Mouse (Mus musculus): ENCODE results near the gene Pagr1a.

The Pagr1a gene

GRCm38 (mm10) chr7:127008239-127009019 is 8.7 kb downstream of the Pagr1a start:
- in situ Hi-C loops (cut with MboI; ENCODE audit: low pct_unique_long_range_greater_than_20kb in 1 of 2, low sequenced_read_pairs in 2 of 2, unreplicated experiment in 1 of 2) = no loop called here

GRCm38 (mm10) chr7:127007313-127008024 is 9.7 kb downstream of the Pagr1a start:
- in situ Hi-C loops (cut with MboI; ENCODE audit: low pct_unique_long_range_greater_than_20kb in 1 of 2, low sequenced_read_pairs in 2 of 2, unreplicated experiment in 1 of 2) = no loop called here

- in situ Hi-C loops (cut with MboI; ENCODE audit: low pct_unique_long_range_greater_than_20kb in 1 of 2, low sequenced_read_pairs in 2 of 2, unreplicated experiment in 1 of 2) = no loop called here
These were observed 12.9 kb downstream of the Pagr1a start for GRCm38 (mm10) chr7:127004122-127004875.

- in situ Hi-C loops (cut with MboI; ENCODE audit: low pct_unique_long_range_greater_than_20kb in 1 of 2, low sequenced_read_pairs in 2 of 2, unreplicated experiment in 1 of 2) = no loop called here
These were observed 13.5 kb downstream of the Pagr1a start for GRCm38 (mm10) chr7:127003620-127004019.

- in situ Hi-C loops (cut with MboI; ENCODE audit: low pct_unique_long_range_greater_than_20kb in 1 of 2, low sequenced_read_pairs in 2 of 2, unreplicated experiment in 1 of 2) = no loop called here
These were observed 17.6 kb downstream of the Pagr1a start for GRCm38 (mm10) chr7:126999568-126999967.

- in situ Hi-C loops (cut with MboI; ENCODE audit: low pct_unique_long_range_greater_than_20kb in 1 of 2, low sequenced_read_pairs in 2 of 2, unreplicated experiment in 1 of 2) = no loop called here
These were observed 20.7 kb downstream of the Pagr1a start for GRCm38 (mm10) chr7:126996449-126996848.

- in situ Hi-C loops (cut with MboI; ENCODE audit: low pct_unique_long_range_greater_than_20kb in 1 of 2, low sequenced_read_pairs in 2 of 2, unreplicated experiment in 1 of 2) = no loop called here
These were observed 28.3 kb downstream of the Pagr1a start for GRCm38 (mm10) chr7:126988816-126989215.

GRCm38 (mm10) chr7:126986319-126986718 is 30.8 kb downstream of the Pagr1a start:
- in situ Hi-C loops (cut with MboI; ENCODE audit: low pct_unique_long_range_greater_than_20kb in 1 of 2, low sequenced_read_pairs in 2 of 2, unreplicated experiment in 1 of 2) = no loop called here

GRCm38 (mm10) chr7:126984667-126985444 is 32.3 kb downstream of the Pagr1a start:
- in situ Hi-C loops (cut with MboI; ENCODE audit: low pct_unique_long_range_greater_than_20kb in 1 of 2, low sequenced_read_pairs in 2 of 2, unreplicated experiment in 1 of 2) = no loop called here

GRCm38 (mm10) chr7:126983113-126983512 is 34.0 kb downstream of the Pagr1a start:
- in situ Hi-C loops (cut with MboI; ENCODE audit: low pct_unique_long_range_greater_than_20kb in 1 of 2, low sequenced_read_pairs in 2 of 2, unreplicated experiment in 1 of 2) = no loop called here

- in situ Hi-C loops (cut with MboI; ENCODE audit: low pct_unique_long_range_greater_than_20kb in 1 of 2, low sequenced_read_pairs in 2 of 2, unreplicated experiment in 1 of 2) = no loop called here
These were observed 35.1 kb downstream of the Pagr1a start for GRCm38 (mm10) chr7:126982054-126982453.

GRCm38 (mm10) chr7:126981601-126982000 is 35.6 kb downstream of the Pagr1a start:
- in situ Hi-C loops (cut with MboI; ENCODE audit: low pct_unique_long_range_greater_than_20kb in 1 of 2, low sequenced_read_pairs in 2 of 2, unreplicated experiment in 1 of 2) = no loop called here

- in situ Hi-C loops (cut with MboI; ENCODE audit: low pct_unique_long_range_greater_than_20kb in 1 of 2, low sequenced_read_pairs in 2 of 2, unreplicated experiment in 1 of 2) = no loop called here
These were observed 38.3 kb downstream of the Pagr1a start for GRCm38 (mm10) chr7:126978841-126979240.

- in situ Hi-C loops (cut with MboI; ENCODE audit: low pct_unique_long_range_greater_than_20kb in 1 of 2, low sequenced_read_pairs in 2 of 2, unreplicated experiment in 1 of 2) = no loop called here
These were observed 40.2 kb downstream of the Pagr1a start for GRCm38 (mm10) chr7:126976878-126977459.

- in situ Hi-C loops (cut with MboI; ENCODE audit: low pct_unique_long_range_greater_than_20kb in 1 of 2, low sequenced_read_pairs in 2 of 2, unreplicated experiment in 1 of 2) = no loop called here
These were observed 40.9 kb downstream of the Pagr1a start, which contains the start of gene Cdiptos for GRCm38 (mm10) chr7:126975950-126976866. Gene Cdiptos, minus strand, starts transcription at chr7:126976098.

- in situ Hi-C loops (cut with MboI; ENCODE audit: low pct_unique_long_range_greater_than_20kb in 1 of 2, low sequenced_read_pairs in 2 of 2, unreplicated experiment in 1 of 2) = no loop called here
These were observed 41.4 kb downstream of the Pagr1a start, which contains the start of gene Cdipt for GRCm38 (mm10) chr7:126975893-126975949. Gene Cdipt, plus strand, starts transcription at chr7:126975914.

- in situ Hi-C loops (cut with MboI; ENCODE audit: low pct_unique_long_range_greater_than_20kb in 1 of 2, low sequenced_read_pairs in 2 of 2, unreplicated experiment in 1 of 2) = no loop called here
These were observed 41.7 kb downstream of the Pagr1a start for GRCm38 (mm10) chr7:126975493-126975892.

GRCm38 (mm10) chr7:126967361-126967760 is 49.8 kb downstream of the Pagr1a start:
- in situ Hi-C loops (cut with MboI; ENCODE audit: low pct_unique_long_range_greater_than_20kb in 1 of 2, low sequenced_read_pairs in 2 of 2, unreplicated experiment in 1 of 2) = loop anchor here in 1 of 2 experiments (25.0 kb wide), 1 partner anchor 130 kb away; the partner anchor contains the start of genes 4930451I11Rik and Doc2a

Data from mouse embryonic stem cell (cell line).